In the genomic region with DNA sequence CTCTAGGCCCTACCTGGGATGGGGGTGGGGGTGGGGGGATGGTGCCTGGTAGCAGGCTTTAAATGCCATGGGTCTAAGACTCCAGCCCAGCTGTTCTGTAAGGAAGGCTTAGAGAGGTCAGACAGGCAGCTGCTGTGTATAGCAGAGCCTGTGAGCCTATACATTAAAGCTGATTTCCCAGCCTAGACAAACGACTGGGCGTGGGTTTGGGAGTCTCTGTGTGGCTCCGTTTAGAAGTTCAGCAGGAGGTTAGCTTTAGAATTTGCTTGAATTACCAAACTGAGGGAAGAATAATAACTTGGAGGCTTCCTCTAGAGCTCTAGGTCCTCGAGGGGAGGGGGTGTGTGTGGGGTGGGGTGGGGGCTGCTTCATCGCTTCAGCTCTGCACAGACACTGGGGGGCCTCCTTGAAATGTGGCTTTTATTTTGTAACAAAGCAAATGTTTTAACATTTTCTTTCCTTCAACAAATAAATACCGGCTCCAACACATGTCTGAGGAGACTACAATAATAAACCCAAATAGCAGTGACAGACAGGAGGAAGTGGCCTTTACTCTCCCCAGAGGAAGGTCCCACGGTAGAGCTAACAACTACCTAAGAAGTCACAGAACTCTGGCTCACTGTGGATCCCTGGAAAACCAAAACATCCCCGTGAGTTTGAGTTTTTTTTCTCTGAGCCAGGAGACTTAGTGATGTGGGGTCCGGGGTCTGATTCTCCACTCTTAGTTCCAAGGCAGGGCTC, we compare ENCODE assay signal across 11 mouse cellular contexts. TPM values are rescaled to one million over a fixed set of nuclear protein-coding genes. Genes with fewer than 3 reads are reported as not detected.
DNase-seq lines count a peak whose midpoint lies in the region; ATAC-seq and TF ChIP-seq lines count a peak whose summit lies in the region.
"Had no signal": no experiment of that assay in that cellular context is flagged by ENCODE, and none has a peak within 500 bp of the region (broad histone marks: within the 10 kb centered on the region; RNA-seq: fewer than 3 reads in every experiment).

No protein-coding gene starts in this region.

- TF ChIP-seq EP300 in liver, postnatal 0 days (IDR thresholded peaks at IDR 0.05; ENCODE audit: low read depth): no peak

- H3K27me3 ChIP-seq in forebrain, embryonic 14.5 days (replicated peaks; ENCODE audit: control insufficient read depth, insufficient read depth, low read length): no peaks in the 10 kb centered on the region
- H3K27me3 ChIP-seq in forebrain, embryonic 15.5 days: no peaks in the 10 kb centered on the region
- H3K27me3 ChIP-seq in liver, embryonic 11.5 days (replicated peaks; ENCODE audit: control insufficient read depth, insufficient read depth, low read length): no peaks in the 10 kb centered on the region
- H3K27me3 ChIP-seq in liver, postnatal 0 days (ENCODE audit: insufficient read depth, low read length): no peaks in the 10 kb centered on the region
- no peaks in the 10 kb centered on the region for H3K27me3 ChIP-seq in midbrain, embryonic 16.5 days (ENCODE audit: control insufficient read depth, insufficient read depth, low read depth, low read length)
- H3K27me3 ChIP-seq: Patski had no signal

- H3K4me2 ChIP-seq in forebrain, embryonic 14.5 days (ENCODE audit: low read length): no peak overlapping the region
- no peak overlapping the region for H3K4me2 ChIP-seq in forebrain, embryonic 15.5 days (replicated peaks)
- H3K4me2 ChIP-seq in liver, embryonic 11.5 days: no peak overlapping the region
- H3K4me2 ChIP-seq in liver, postnatal 0 days (ENCODE audit: low read depth, low read length): no peak overlapping the region
- no peak overlapping the region for H3K4me2 ChIP-seq in midbrain, embryonic 16.5 days (ENCODE audit: low read length)
- H3K4me2 ChIP-seq: liver, embryonic 15.5 days had no signal

- DNase-seq in forebrain, embryonic 14.5 days (ENCODE audit: low spot score): peak; percentile 34
- DNase-seq in liver, embryonic 11.5 days (ENCODE audit: low spot score): no peak
- no peak for DNase-seq in liver, postnatal 0 days
- peak; percentile 42 for DNase-seq in embryo, embryonic 9.5 days (ENCODE audit: extremely low spot score)
- no peak for DNase-seq in left cerebral cortex, postnatal 4 days
- no peak for DNase-seq in cerebellum, postnatal 36 days
- DNase-seq: thymus, adult 18-20 months had no signal

- no peak for TF ChIP-seq CTCF in liver, postnatal 0 days (IDR thresholded peaks at IDR 0.05; ENCODE audit: low read depth)

- no peak overlapping the region for H3K27ac ChIP-seq in forebrain, embryonic 14.5 days (ENCODE audit: low read depth, low read length)
- no peak overlapping the region for H3K27ac ChIP-seq in forebrain, embryonic 15.5 days (replicated peaks)
- H3K27ac ChIP-seq in liver, embryonic 11.5 days (ENCODE audit: low read depth, low read length): 0 out of 2 replicates have a peak overlapping the region, but pooled peaks have one; percentile 10
- no peak overlapping the region for H3K27ac ChIP-seq in liver, postnatal 0 days (ENCODE audit: low read depth)
- no peak overlapping the region for H3K27ac ChIP-seq in midbrain, embryonic 16.5 days (ENCODE audit: low read length)
- H3K27ac ChIP-seq: liver, embryonic 15.5 days had no signal

- no peaks in the 10 kb centered on the region for H3K4me1 ChIP-seq in forebrain, embryonic 14.5 days (ENCODE audit: control insufficient read depth, insufficient read depth, low read length)
- no peaks in the 10 kb centered on the region for H3K4me1 ChIP-seq in forebrain, embryonic 15.5 days
- H3K4me1 ChIP-seq in liver, embryonic 11.5 days (replicated peaks; ENCODE audit: control insufficient read depth, insufficient read depth, low read length): no peaks in the 10 kb centered on the region
- H3K4me1 ChIP-seq in liver, postnatal 0 days (ENCODE audit: insufficient read depth): no peaks in the 10 kb centered on the region
- H3K4me1 ChIP-seq in midbrain, embryonic 16.5 days (ENCODE audit: control insufficient read depth, insufficient read depth, low read length): no peaks in the 10 kb centered on the region
- H3K4me1 ChIP-seq: liver, embryonic 15.5 days had no signal

- H3K9me3 ChIP-seq in forebrain, embryonic 14.5 days (replicated peaks; ENCODE audit: control insufficient read depth, low read length): no peaks in the 10 kb centered on the region
- no peaks in the 10 kb centered on the region for H3K9me3 ChIP-seq in forebrain, embryonic 15.5 days
- no peaks in the 10 kb centered on the region for H3K9me3 ChIP-seq in liver, embryonic 11.5 days (ENCODE audit: control insufficient read depth, low read length)
- H3K9me3 ChIP-seq in liver, postnatal 0 days (ENCODE audit: low read length): no peaks in the 10 kb centered on the region
- no peaks in the 10 kb centered on the region for H3K9me3 ChIP-seq in midbrain, embryonic 16.5 days (replicated peaks; ENCODE audit: control insufficient read depth, low read length, poor library complexity, severe bottlenecking)
- H3K9me3 ChIP-seq: liver, embryonic 15.5 days had no signal

- intact Hi-C loops in left cerebral cortex, postnatal 4 days (cut with DNase I): no loop called here

- H3K36me3 ChIP-seq in forebrain, embryonic 14.5 days (ENCODE audit: control insufficient read depth, insufficient read depth, low read length): no peaks in the 10 kb centered on the region
- H3K36me3 ChIP-seq in forebrain, embryonic 15.5 days: no peaks in the 10 kb centered on the region
- no peaks in the 10 kb centered on the region for H3K36me3 ChIP-seq in liver, embryonic 11.5 days (ENCODE audit: control insufficient read depth, insufficient read depth, low read length)
- no peaks in the 10 kb centered on the region for H3K36me3 ChIP-seq in liver, postnatal 0 days (replicated peaks; ENCODE audit: insufficient read depth, low read length)
- H3K36me3 ChIP-seq in midbrain, embryonic 16.5 days (ENCODE audit: control insufficient read depth, insufficient read depth, low read length): no peaks in the 10 kb centered on the region
- H3K36me3 ChIP-seq: liver, embryonic 15.5 days had no signal

- H3K9ac ChIP-seq in forebrain, embryonic 14.5 days (ENCODE audit: low read length): no peak overlapping the region
- no peak overlapping the region for H3K9ac ChIP-seq in forebrain, embryonic 15.5 days (replicated peaks)
- no peak overlapping the region for H3K9ac ChIP-seq in liver, embryonic 11.5 days (ENCODE audit: low read depth, low read length)
- no peak overlapping the region for H3K9ac ChIP-seq in liver, postnatal 0 days (replicated peaks)
- H3K9ac ChIP-seq in midbrain, embryonic 16.5 days (ENCODE audit: low read depth, low read length): no peak overlapping the region
- H3K9ac ChIP-seq: liver, embryonic 15.5 days had no signal

- no peak overlapping the region for H3K4me3 ChIP-seq in forebrain, embryonic 14.5 days (ENCODE audit: low read depth, low read length)
- H3K4me3 ChIP-seq in forebrain, embryonic 15.5 days: no peak overlapping the region
- no peak overlapping the region for H3K4me3 ChIP-seq in liver, embryonic 11.5 days (ENCODE audit: low read depth, low read length)
- H3K4me3 ChIP-seq in liver, postnatal 0 days (ENCODE audit: low read depth, low read length): no peak overlapping the region
- no peak overlapping the region for H3K4me3 ChIP-seq in midbrain, embryonic 16.5 days (ENCODE audit: low read depth, low read length)
- H3K4me3 ChIP-seq: liver, embryonic 15.5 days had no signal

- ATAC-seq in forebrain, embryonic 14.5 days: no peak
- no peak for ATAC-seq in forebrain, embryonic 15.5 days (replicated peaks)
- no peak for ATAC-seq in liver, embryonic 11.5 days (replicated peaks; ENCODE audit: low FRiP score)
- no peak for ATAC-seq in liver, postnatal 0 days
- peak; percentile 42; the same call in 1 of the 2 replicates for ATAC-seq in midbrain, embryonic 16.5 days
- ATAC-seq: Patski had no signal

- 19% methylated on average over 9 of the region's 9 CpGs for WGBS in forebrain, embryonic 14.5 days
- WGBS in forebrain, embryonic 15.5 days: 15% methylated on average over 9 of the region's 9 CpGs
- WGBS in liver, embryonic 11.5 days: 41% methylated on average over 9 of the region's 9 CpGs
- 44% methylated on average over 9 of the region's 9 CpGs for WGBS in liver, postnatal 0 days (ENCODE audit: insufficient replicate concordance)
- WGBS in midbrain, embryonic 16.5 days: 21% methylated on average over 9 of the region's 9 CpGs

RNA-seq across cellular contexts. Expression of a gene that starts 31.3 kb away (rescaled TPM):
- 21.3 and 24.1 TPM in 2 replicates for polyA plus RNA-seq in forebrain, embryonic 14.5 days (2014; fragmentation: Nextera tagmentation; extraction: Ambion mirVana)
- polyA plus RNA-seq in forebrain, embryonic 15.5 days (2015; fragmentation: Nextera tagmentation; extraction: Ambion mirVana): 23.5 and 23.8 TPM in 2 replicates
- 55.3 and 60.2 TPM in 2 replicates for polyA plus RNA-seq in liver, embryonic 11.5 days (2014; fragmentation: Nextera tagmentation; extraction: Ambion mirVana)
- 137 and 167 TPM in 2 replicates for polyA plus RNA-seq in liver, postnatal 0 days (2015; fragmentation: Nextera tagmentation; extraction: Ambion mirVana)
- 20.4 and 25.3 TPM in 2 replicates for polyA plus RNA-seq in midbrain, embryonic 16.5 days (2015; fragmentation: Nextera tagmentation; extraction: Ambion mirVana)
- 10 to 100 TPM; 18.4 to 21.4 TPM for total RNA-seq in left cerebral cortex, postnatal 4 days (2021)

Comparison
In these comparisons a context has a peak if more than half of its experiments do, and no peak if none do; other contexts are left out.
1. DNase-seq: peak in forebrain, embryonic 14.5 days (single experiment) and embryo, embryonic 9.5 days (single experiment); none in liver, embryonic 11.5 days (single experiment), liver, postnatal 0 days (single experiment), left cerebral cortex, postnatal 4 days (single experiment) and cerebellum, postnatal 36 days (0 of 2).